Mouse (Mus musculus): ENCODE data around the gene Ppp1r18. TPM values are rescaled to one million over a fixed set of nuclear protein-coding genes. Genes with fewer than 3 reads are reported as not detected.
A peak's percentile ranks its signal among the peaks of the same experiment; 100 is the strongest.

Gene Ppp1r18
- polyA plus RNA-seq, 1 experiment, result 17.8 TPM

DNA sequence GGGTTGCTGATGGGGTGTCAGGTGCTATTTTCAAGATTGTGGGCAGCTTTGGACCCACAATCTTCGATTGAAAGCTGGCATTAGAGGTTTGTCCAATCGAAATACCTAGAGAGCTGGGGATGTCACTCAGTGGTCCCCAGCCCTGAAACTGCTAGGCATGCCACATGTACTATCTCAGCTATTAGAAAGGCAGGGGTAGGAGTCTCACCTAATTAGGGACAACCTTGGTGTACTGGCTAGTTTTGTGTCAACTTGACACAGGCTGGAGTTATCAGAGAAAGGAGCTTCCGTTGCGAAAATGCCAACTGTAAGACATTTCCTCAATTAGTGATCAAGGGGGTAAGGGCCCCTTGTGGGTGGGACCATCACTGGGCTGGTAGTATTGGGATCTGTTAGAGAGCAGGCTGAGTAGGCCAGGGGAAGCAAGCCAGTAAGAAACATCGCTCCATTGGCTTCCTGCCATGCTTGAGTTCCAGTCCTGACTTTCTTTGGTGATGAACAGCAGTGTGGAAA lies 32.1 kb upstream of the Ppp1r18 start:
- TF ChIP-seq CTCF (conservative IDR thresholded peaks at IDR 0.05; ENCODE audit: insufficient read depth, insufficient read length, low read depth, low read length) (no peak), POLR2A (IDR thresholded peaks at IDR 0.05; ENCODE audit: low read depth, low read length) (no peak)
- Histone ChIP-seq H3K27me3 (replicated peaks; ENCODE audit: control insufficient read depth, insufficient read depth, low read length) (no peaks in the 10 kb centered on the region), H3K36me3 (ENCODE audit: control insufficient read depth, insufficient read depth, low read length) (peaks cover 3% of the 10 kb centered on the region; the same call in 1 of the 2 replicates), H3K4me3 (ENCODE audit: insufficient read depth, low read depth, low read length) (no peak overlapping the region), H3K4me1 (ENCODE audit: control insufficient read depth, insufficient read depth, low read length) (peaks cover 15% of the 10 kb centered on the region), H3K27ac (ENCODE audit: insufficient read depth, low read depth, low read length) (no peak overlapping the region)
- 55% methylated on average over 5 of the region's 5 CpGs for WGBS
- DNase-seq, result no peak

- no peak for DNase-seq
- Histone ChIP-seq H3K4me1 (ENCODE audit: control insufficient read depth, insufficient read depth, low read length) (peaks cover 15% of the 10 kb centered on the region), H3K27me3 (replicated peaks; ENCODE audit: control insufficient read depth, insufficient read depth, low read length) (no peaks in the 10 kb centered on the region), H3K36me3 (ENCODE audit: control insufficient read depth, insufficient read depth, low read length) (peaks cover 3% of the 10 kb centered on the region; the same call in 1 of the 2 replicates), H3K4me3 (ENCODE audit: insufficient read depth, low read depth, low read length) (no peak overlapping the region), H3K27ac (ENCODE audit: insufficient read depth, low read depth, low read length) (no peak overlapping the region)
- 61% methylated on average over 5 of the region's 5 CpGs for WGBS
- TF ChIP-seq POLR2A (IDR thresholded peaks at IDR 0.05; ENCODE audit: low read depth, low read length) (no peak), CTCF (conservative IDR thresholded peaks at IDR 0.05; ENCODE audit: insufficient read depth, insufficient read length, low read depth, low read length) (no peak)
These were observed 31.5 kb upstream of the Ppp1r18 start for GRCm38 (mm10) chr17:35833894-35834293.

GRCm38 (mm10) chr17:35834696-35835422 lies 30.5 kb upstream of the Ppp1r18 start:
- WGBS, result 57% methylated on average over 26 of the region's 26 CpGs
- Histone ChIP-seq H3K27me3 (replicated peaks; ENCODE audit: control insufficient read depth, insufficient read depth, low read length) (no peaks in the 10 kb centered on the region), H3K4me1 (ENCODE audit: control insufficient read depth, insufficient read depth, low read length) (peaks cover 15% of the 10 kb centered on the region), H3K4me3 (ENCODE audit: insufficient read depth, low read depth, low read length) (no peak overlapping the region), H3K36me3 (ENCODE audit: control insufficient read depth, insufficient read depth, low read length) (peaks cover 3% of the 10 kb centered on the region; the same call in 1 of the 2 replicates), H3K27ac (ENCODE audit: insufficient read depth, low read depth, low read length) (no peak overlapping the region)
- DNase-seq, result no peak
- no peak for TF ChIP-seq CTCF (conservative IDR thresholded peaks at IDR 0.05; ENCODE audit: insufficient read depth, insufficient read length, low read depth, low read length)
- no peak for TF ChIP-seq POLR2A (IDR thresholded peaks at IDR 0.05; ENCODE audit: low read depth, low read length)

DNA sequence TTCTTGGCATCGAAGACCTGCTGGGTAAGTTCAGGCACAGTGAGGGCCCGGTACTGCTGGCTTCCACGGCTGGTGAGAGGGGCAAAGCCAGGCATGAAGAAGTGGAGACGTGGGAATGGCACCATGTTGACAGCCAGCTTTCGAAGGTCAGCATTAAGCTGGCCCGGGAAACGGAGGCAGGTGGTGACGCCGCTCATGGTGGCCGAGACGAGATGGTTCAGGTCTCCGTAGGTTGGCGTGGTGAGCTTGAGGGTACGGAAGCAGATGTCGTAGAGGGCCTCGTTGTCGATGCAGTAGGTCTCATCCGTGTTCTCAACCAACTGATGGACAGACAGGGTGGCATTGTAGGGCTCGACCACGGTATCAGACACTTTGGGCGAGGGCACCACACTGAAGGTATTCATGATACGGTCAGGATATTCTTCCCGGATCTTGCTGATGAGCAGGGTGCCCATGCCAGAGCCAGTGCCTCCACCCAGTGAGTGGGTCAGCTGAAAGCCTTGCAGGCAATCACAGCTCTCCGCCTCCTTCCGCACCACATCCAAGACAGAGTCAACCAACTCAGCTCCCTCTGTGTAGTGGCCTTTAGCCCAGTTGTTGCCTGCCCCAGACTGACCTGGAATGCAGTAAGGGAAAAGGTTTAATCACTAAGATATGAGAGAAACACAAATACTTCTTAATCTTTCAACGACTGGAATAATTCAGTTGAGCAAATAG lies 29.8 kb upstream of the Ppp1r18 start:
- TF ChIP-seq CTCF (conservative IDR thresholded peaks at IDR 0.05; ENCODE audit: insufficient read depth, insufficient read length, low read depth, low read length) (no peak), POLR2A (IDR thresholded peaks at IDR 0.05; ENCODE audit: low read depth, low read length) (no peak)
- H3K36me3 ChIP-seq (ENCODE audit: control insufficient read depth, insufficient read depth, low read length), result peaks cover 3% of the 10 kb centered on the region; the same call in 1 of the 2 replicates
- DNase-seq, result peak; percentile 43
- H3K4me1 ChIP-seq (ENCODE audit: control insufficient read depth, insufficient read depth, low read length), result peaks cover 15% of the 10 kb centered on the region
- no peak overlapping the region for H3K4me3 ChIP-seq (ENCODE audit: insufficient read depth, low read depth, low read length)
- 58% methylated on average over 26 of the region's 26 CpGs for WGBS
- H3K27ac ChIP-seq (ENCODE audit: insufficient read depth, low read depth, low read length), result no peak overlapping the region
- no peaks in the 10 kb centered on the region for H3K27me3 ChIP-seq (replicated peaks; ENCODE audit: control insufficient read depth, insufficient read depth, low read length)

DNA sequence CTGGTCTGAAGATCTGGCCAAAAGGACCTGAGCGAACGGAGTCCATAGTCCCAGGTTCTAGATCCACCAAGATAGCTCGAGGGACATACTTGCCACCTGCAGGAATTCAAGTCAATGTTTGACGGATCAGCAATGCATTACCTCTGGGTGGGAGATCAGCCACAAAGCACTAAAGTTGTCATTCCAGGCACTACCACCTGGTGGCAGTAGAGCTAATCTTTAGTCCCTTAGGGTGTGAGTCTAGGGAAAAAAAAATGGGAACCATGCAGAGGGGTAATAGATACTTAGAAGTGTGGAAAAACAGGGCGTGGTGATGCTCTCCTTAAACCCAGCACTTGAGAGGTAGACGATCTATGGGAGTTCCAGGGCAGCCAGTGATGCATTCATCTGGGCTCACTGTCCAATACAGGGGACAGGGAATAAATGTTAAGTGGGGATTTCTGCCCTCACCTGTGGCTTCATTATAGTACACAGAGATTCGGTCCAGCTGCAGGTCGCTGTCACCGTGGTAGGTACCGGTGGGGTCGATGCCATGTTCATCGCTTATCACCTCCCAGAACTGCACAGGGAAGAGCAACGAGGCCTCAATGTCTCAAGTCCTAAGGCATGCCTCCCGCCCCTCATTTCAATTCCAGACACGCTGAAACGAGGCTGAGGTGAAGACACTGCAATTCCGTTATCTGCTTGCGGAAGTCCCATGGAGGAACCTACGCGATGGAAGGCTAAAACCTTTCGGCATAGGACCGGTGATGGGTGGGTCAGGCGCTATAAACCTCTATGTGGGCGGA lies 29.0 kb upstream of the Ppp1r18 start:
- TF ChIP-seq POLR2A (IDR thresholded peaks at IDR 0.05; ENCODE audit: low read depth, low read length) (no peak), CTCF (conservative IDR thresholded peaks at IDR 0.05; ENCODE audit: insufficient read depth, insufficient read length, low read depth, low read length) (peak; percentile 75)
- peaks cover 15% of the 10 kb centered on the region for H3K4me1 ChIP-seq (ENCODE audit: control insufficient read depth, insufficient read depth, low read length)
- H3K27me3 ChIP-seq (replicated peaks; ENCODE audit: control insufficient read depth, insufficient read depth, low read length), result no peaks in the 10 kb centered on the region
- H3K36me3 ChIP-seq (ENCODE audit: control insufficient read depth, insufficient read depth, low read length), result peaks cover 2% of the 10 kb centered on the region; the same call in 1 of the 2 replicates
- DNase-seq, result peak; percentile 94
- H3K27ac ChIP-seq (ENCODE audit: insufficient read depth, low read depth, low read length), result peak overlapping the region; percentile 51
- 4% methylated on average over 24 of the region's 24 CpGs for WGBS
- H3K4me3 ChIP-seq (ENCODE audit: insufficient read depth, low read depth, low read length), result peak overlapping the region; percentile 87

DNA sequence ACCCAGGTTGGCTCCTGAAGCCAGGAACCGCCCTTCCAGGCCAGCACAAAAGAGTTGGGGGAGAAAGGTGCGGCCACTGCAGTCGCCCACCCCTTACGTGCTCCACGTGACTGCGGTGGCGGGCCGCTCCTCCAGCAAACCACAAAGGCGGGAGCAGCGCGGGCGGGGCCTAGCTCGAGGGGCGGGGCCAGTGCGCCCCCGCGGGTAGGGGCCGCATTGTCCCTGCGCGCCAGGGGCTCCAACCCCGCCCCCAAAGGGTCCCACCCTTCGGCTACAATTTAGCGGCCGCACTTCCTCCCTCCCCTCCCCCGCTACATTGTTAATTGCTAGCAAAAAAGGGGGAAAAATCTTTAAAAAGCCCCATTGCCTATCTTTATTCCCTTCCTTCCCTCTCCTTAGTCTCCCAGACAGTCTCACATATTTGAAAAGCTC lies 28.4 kb upstream of the Ppp1r18 start:
- peak; percentile 88 for DNase-seq
- H3K27me3 ChIP-seq (replicated peaks; ENCODE audit: control insufficient read depth, insufficient read depth, low read length), result no peaks in the 10 kb centered on the region
- TF ChIP-seq POLR2A (IDR thresholded peaks at IDR 0.05; ENCODE audit: low read depth, low read length), result no peak
- TF ChIP-seq CTCF (conservative IDR thresholded peaks at IDR 0.05; ENCODE audit: insufficient read depth, insufficient read length, low read depth, low read length), result no peak
- peaks cover 2% of the 10 kb centered on the region; the same call in 1 of the 2 replicates for H3K36me3 ChIP-seq (ENCODE audit: control insufficient read depth, insufficient read depth, low read length)
- peaks cover 18% of the 10 kb centered on the region for H3K4me1 ChIP-seq (ENCODE audit: control insufficient read depth, insufficient read depth, low read length)
- peak overlapping the region; percentile 80 for H3K27ac ChIP-seq (ENCODE audit: insufficient read depth, low read depth, low read length)
- H3K4me3 ChIP-seq (ENCODE audit: insufficient read depth, low read depth, low read length), result peak overlapping the region; percentile 87
- 1% methylated on average over 25 of the region's 25 CpGs for WGBS
